Mouse (Mus musculus) lung, embryonic 16.5 days (tissue): ENCODE measurements at regions not wholly inside any gene's neighbourhood (a gene's known extent, or its start where the extent isn't known, plus 50 kb on each side); places are given as distances from the start of the nearest gene placed in this dataset.

ENCODE experiments used
- ATAC-seq: fragments of 200-750 bp; cut with Nextera tagmentation; 2 replicates; pipeline ENCODE4 v1.8.0; 2017; ENCODE audit warnings: low read depth, mild to moderate bottlenecking, moderate library complexity
- H3K27ac ChIP-seq: fragments of 300-500 bp; sonication (generic); 2 replicates; pipeline ENCODE4 v1.5.1; 2014; ENCODE audit warnings: mild to moderate bottlenecking, control low read depth, low read length
- H3K27me3 ChIP-seq: fragments of 300-500 bp; sonication (generic); 2 replicates; pipeline ENCODE4 v1.6.1; 2014; ENCODE audit warnings: low read depth, low read length, mixed read lengths; ENCODE audit not compliant: control insufficient read depth, insufficient read depth
- H3K36me3 ChIP-seq: fragments of 300-500 bp; sonication (generic); 2 replicates; pipeline ENCODE4 v1.6.1; 2014; ENCODE audit warnings: low read length; ENCODE audit not compliant: control insufficient read depth, insufficient read depth
- H3K4me1 ChIP-seq: fragments of 300-500 bp; sonication (generic); replicated peaks from 2 replicates; pipeline ENCODE4 v1.6.1; 2014; ENCODE audit warnings: low read length, mixed read lengths; ENCODE audit not compliant: control insufficient read depth, insufficient read depth
- H3K4me2 ChIP-seq: fragments of 300-500 bp; sonication (generic); 2 replicates; pipeline ENCODE4 v1.6.1; 2014; ENCODE audit warnings: low read depth, low read length, control low read depth
- H3K4me3 ChIP-seq: fragments of 300-500 bp; sonication (generic); 2 replicates; pipeline ENCODE4 v1.5.1; 2014; ENCODE audit warnings: mild to moderate bottlenecking, low read length, control low read depth
- H3K9ac ChIP-seq: fragments of 300-500 bp; sonication (generic); 2 replicates; pipeline ENCODE4 v1.6.1; 2014; ENCODE audit warnings: low read length, control low read depth
- H3K9me3 ChIP-seq: fragments of 300-500 bp; sonication (generic); 2 replicates; pipeline ENCODE4 v1.6.1; 2016; ENCODE audit warnings: low read length; ENCODE audit not compliant: control insufficient read depth
- WGBS: fragments of 180-500 bp; shearing (Covaris S2); extraction: QIAGEN DNeasy Blood & Tissue Kit; methylation state at CpG from one replicate; pipeline ENCODE4 v1.1.7; 2014; 5-methylcytosine and 5-hydroxymethylcytosine counted together

DNA sequence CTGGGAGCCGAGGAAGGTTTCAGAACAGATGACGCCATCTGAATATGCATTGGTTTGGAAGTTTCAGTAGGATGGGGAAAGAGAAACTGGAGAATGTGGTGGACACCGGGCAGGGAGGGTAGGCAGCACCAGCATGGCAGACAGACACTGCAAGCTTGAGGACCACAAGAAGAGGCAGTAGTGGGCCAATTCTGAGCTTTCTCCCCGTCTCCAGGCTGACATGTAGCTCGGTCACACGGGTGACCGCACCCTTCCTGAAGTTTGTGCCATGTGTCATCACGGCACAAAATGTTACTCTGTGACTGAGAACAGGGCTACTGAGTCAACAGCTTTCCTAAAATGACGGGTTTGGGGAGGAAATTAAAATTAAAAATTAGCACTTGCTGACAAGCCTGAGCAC is 60.7 kb upstream of the Arntl start:
- Histone ChIP-seq H3K4me3 (no peak overlapping the region), H3K4me2 (no peak overlapping the region), H3K4me1 (peaks cover 8% of the 10 kb centered on the region), H3K9ac (no peak overlapping the region), H3K9me3 (no peaks in the 10 kb centered on the region), H3K27me3 (no peaks in the 10 kb centered on the region; the same call in 1 of the 2 replicates), H3K27ac (no peak overlapping the region), H3K36me3 (no peaks in the 10 kb centered on the region)
- 80% methylated on average over 9 of the region's 9 CpGs for WGBS
- ATAC-seq = no peak

DNA sequence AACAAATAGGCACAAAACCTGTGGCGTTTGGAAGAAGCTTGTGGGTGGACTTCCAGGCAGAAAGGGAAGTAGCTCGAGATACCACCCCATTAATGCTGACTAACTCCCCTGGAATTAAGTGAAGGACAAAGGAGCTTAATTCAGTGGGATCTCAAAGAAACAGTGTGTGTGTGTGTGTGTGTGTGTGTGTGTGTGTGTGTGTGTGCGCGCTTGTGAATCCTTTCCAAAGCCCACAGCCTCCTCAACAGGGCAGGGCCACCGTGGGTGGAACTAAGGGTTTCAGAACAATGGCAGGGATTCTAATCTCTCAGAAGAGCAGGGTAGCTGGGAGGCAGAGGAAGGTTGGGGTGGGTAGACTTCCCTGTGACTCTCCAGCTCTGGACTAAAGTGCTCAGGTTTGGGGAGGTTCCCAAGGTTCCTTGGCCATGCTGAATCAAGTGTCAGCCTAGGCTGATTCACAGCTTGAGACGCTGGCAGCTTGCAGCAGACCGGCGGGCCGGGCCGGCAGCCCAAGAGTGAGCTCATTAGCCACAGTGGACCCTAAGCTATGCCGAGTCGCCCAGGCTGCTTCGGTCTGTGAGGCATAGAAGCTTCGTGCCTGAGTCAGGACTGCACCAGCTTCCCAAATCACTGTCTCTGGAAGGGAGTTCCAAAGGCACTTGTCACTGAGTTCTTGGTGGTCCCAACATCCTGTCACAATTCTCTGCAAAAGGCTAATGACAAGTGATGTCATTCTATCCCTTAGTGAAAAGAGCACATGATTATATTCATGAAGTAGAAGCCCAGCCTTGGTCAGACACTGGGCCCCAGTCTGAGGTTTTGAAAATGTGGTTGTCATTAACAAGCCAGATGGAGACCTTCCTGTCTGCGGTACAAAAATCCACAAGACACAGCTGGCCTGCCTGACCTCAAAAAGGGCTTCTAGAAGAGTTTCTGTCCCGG is 59.6 kb upstream of the Arntl start:
- Histone ChIP-seq H3K27me3 (no peaks in the 10 kb centered on the region), H3K4me3 (no peak overlapping the region), H3K36me3 (no peaks in the 10 kb centered on the region), H3K9me3 (no peaks in the 10 kb centered on the region), H3K27ac (no peak overlapping the region), H3K9ac (no peak overlapping the region), H3K4me1 (peaks cover 12% of the 10 kb centered on the region), H3K4me2 (no peak overlapping the region)
- 45% methylated on average over 16 of the region's 16 CpGs for WGBS
- no peak for ATAC-seq

DNA sequence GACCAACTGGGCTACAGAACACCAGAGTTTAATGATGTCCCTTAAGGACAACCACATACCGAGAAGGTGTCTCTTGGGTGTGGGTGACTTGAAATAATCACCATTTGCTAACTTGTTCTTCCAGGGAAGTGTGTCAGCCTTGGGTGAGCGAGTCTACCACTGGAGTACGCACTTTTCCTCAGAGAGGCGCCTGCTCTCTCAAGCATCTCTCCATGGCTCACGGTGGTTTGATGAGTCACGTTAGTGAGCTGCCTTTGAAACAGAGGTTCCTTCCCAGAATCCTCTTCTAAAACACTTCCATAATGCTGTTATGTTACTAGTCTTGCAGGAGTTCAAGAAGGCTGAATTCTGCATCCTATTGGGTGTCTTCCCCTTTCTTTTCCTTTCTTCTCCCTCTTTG is 58.6 kb upstream of the Arntl start:
- no peaks in the 10 kb centered on the region for H3K9me3 ChIP-seq
- peaks cover 12% of the 10 kb centered on the region for H3K4me1 ChIP-seq
- ATAC-seq = no peak
- H3K27ac ChIP-seq = no peak overlapping the region
- no peak overlapping the region for H3K9ac ChIP-seq
- no peak overlapping the region for H3K4me2 ChIP-seq
- H3K27me3 ChIP-seq = no peaks in the 10 kb centered on the region
- H3K36me3 ChIP-seq = no peaks in the 10 kb centered on the region
- no peak overlapping the region for H3K4me3 ChIP-seq
- 86% methylated on average over 6 of the region's 6 CpGs for WGBS

DNA sequence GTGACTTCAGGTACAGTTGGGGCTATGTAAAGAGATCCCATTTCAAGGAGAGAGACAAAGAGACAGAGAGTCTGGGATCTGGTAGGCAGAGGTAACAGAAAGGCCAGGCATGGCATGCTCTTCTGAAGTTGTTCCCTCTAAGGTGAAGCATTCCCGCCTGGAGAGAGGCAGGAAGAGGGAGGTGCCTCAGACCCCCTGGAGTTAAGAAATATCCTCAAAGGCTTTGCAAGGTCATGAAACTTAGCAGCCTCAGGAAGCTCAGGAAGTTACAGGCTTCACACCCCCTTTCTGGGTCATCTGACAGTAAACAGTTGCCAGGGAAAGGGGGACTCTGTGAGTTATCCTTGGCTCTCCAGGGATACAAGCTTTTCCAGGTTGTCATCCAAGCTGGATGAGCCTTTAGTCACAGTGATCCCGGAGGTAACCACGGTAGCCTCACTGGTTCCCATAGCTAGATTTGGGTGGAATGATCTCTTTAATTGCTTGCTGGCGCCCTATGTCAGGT is 57.2 kb upstream of the Arntl start:
- no peaks in the 10 kb centered on the region for H3K27me3 ChIP-seq
- H3K36me3 ChIP-seq = no peaks in the 10 kb centered on the region
- 60% methylated on average over 4 of the region's 4 CpGs for WGBS
- ATAC-seq = 0 out of 2 replicates have a peak, but pooled peaks have one; percentile 6
- peaks cover 12% of the 10 kb centered on the region for H3K4me1 ChIP-seq
- peak overlapping the region; percentile 71 for H3K27ac ChIP-seq
- no peaks in the 10 kb centered on the region for H3K9me3 ChIP-seq
- no peak overlapping the region for H3K4me3 ChIP-seq
- H3K9ac ChIP-seq = no peak overlapping the region
- no peak overlapping the region for H3K4me2 ChIP-seq

DNA sequence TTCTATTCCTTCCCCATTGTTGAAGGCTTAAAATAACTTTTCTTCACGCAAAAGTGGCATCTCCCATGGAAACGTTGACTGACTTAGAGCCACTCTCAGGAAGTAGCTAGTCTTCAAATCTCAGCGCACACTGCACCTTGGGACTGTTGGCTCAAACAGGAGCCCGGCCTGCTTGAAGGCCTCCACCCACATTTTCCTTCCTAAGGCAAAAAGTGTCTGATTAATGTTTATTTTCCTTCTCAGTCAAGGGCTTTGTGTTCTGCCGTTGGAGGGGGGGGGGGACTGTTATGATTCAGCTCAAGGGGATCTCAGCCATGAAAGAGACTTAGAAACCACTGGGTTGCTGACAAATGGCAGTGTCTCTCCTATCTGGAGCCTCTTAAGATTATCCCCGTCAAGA is 56.5 kb upstream of the Arntl start:
- H3K9ac ChIP-seq = no peak overlapping the region
- 21% methylated on average over 6 of the region's 6 CpGs for WGBS
- H3K27ac ChIP-seq = peak overlapping the region; percentile 87
- ATAC-seq = peak; percentile 80
- no peak overlapping the region for H3K4me2 ChIP-seq
- H3K36me3 ChIP-seq = no peaks in the 10 kb centered on the region
- no peak overlapping the region for H3K4me3 ChIP-seq
- H3K9me3 ChIP-seq = no peaks in the 10 kb centered on the region
- H3K4me1 ChIP-seq = peaks cover 12% of the 10 kb centered on the region
- H3K27me3 ChIP-seq = no peaks in the 10 kb centered on the region

DNA sequence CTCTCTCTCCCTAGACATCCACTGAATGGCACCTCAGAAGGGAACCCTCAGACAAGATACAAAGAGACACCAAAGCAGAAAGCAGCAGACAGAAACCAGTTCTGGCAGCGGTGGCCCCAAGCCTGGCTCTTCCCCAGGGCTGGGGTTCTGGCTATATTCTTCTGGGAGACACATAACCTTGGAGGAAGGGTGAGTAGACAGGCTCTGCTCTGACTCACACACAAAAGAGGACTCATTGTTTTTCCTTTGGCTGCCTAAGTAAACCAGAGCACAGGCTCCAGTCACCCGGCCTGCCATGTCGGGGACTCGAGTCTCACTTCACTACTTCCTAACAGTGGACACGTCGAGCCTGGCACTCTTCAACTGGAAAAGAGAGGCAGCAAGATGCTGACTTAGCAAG is 55.8 kb upstream of the Arntl start:
- Histone ChIP-seq H3K4me1 (peaks cover 12% of the 10 kb centered on the region), H3K27me3 (no peaks in the 10 kb centered on the region), H3K4me2 (no peak overlapping the region), H3K9me3 (no peaks in the 10 kb centered on the region), H3K36me3 (no peaks in the 10 kb centered on the region), H3K27ac (peak overlapping the region; percentile 87), H3K4me3 (no peak overlapping the region), H3K9ac (no peak overlapping the region)
- 25% methylated on average over 6 of the region's 6 CpGs for WGBS
- peak; percentile 46; the same call in 1 of the 2 replicates for ATAC-seq

DNA sequence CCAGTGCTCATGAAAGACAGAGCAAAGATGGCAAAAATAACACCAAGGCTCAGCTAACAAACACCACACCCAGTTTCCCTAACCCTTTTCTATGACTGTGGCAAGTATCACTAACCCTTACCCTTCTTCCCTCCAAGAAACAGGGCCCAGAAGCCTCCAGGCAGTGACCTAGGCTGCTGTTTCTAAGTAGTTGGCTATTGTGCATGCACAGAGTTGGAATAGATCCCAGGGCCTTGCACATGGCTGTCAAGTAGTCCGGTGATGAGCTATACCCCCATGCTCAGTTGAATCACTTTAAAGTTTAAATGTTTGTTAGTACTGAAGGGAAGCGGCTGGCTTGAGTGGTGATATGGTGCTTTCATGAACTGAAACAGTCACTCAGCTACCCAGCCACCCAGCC is 53.9 kb upstream of the Arntl start:
- no peak for ATAC-seq
- WGBS = 64% methylated on average over 2 of the region's 2 CpGs
- no peaks in the 10 kb centered on the region for H3K27me3 ChIP-seq

DNA sequence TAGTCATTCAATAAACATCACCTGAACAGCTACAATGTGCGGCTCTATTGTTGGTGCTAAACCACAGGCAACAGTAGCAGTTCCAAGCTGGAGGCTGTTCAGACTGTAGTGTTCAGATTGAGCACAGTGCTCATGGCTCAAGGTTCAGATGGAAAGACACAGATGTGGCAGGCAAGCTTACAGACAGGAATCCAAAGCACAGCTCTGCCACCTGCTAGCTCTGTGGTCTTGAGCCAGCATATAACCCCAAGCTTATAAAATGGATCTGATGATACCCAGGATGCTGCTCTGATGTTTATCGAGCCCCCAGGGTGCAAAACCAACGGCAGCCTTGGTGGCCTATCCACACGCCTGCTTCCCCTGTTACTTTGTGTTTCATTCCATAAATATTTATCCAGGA is 53.2 kb upstream of the Arntl start:
- no peaks in the 10 kb centered on the region for H3K27me3 ChIP-seq
- H3K4me1 ChIP-seq = peaks cover 12% of the 10 kb centered on the region
- ATAC-seq = no peak
- no peaks in the 10 kb centered on the region for H3K36me3 ChIP-seq
- H3K9me3 ChIP-seq = no peaks in the 10 kb centered on the region
- H3K4me2 ChIP-seq = no peak overlapping the region
- no peak overlapping the region for H3K4me3 ChIP-seq
- no peak overlapping the region for H3K27ac ChIP-seq
- no peak overlapping the region for H3K9ac ChIP-seq
- WGBS = 57% methylated on average over 4 of the region's 4 CpGs

More for the DNA sequence above, 53.9 kb upstream of the Arntl start:
- Histone ChIP-seq H3K4me2 (no peak overlapping the region), H3K9ac (no peak overlapping the region), H3K4me1 (peaks cover 12% of the 10 kb centered on the region), H3K36me3 (no peaks in the 10 kb centered on the region), H3K9me3 (no peaks in the 10 kb centered on the region), H3K4me3 (no peak overlapping the region), H3K27ac (no peak overlapping the region)

DNA sequence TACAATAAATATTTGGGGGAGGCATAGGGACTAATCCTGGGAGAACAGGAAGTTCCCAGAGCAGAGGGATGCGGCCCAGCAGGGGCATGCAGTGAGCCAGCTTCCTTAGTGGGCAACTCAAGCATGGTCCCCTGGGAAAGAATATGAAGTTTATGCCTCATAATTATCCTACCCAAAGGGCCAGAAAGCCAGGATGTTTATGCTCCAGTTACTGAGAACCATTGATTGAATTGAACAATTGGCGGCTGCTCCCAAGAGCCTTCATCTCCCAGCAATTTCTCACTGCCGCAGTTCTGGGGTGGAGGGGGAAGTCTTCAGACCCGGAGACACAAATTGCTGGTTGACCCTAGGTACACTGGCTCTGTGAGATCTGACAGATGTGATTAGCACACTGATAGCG is 50.9 kb upstream of the Arntl start:
- no peaks in the 10 kb centered on the region for H3K9me3 ChIP-seq
- no peak overlapping the region for H3K4me3 ChIP-seq
- H3K9ac ChIP-seq = no peak overlapping the region
- no peak overlapping the region for H3K4me2 ChIP-seq
- no peak overlapping the region for H3K27ac ChIP-seq
- H3K27me3 ChIP-seq = no peaks in the 10 kb centered on the region
- ATAC-seq = no peak
- H3K4me1 ChIP-seq = peaks cover 5% of the 10 kb centered on the region
- no peaks in the 10 kb centered on the region for H3K36me3 ChIP-seq
- WGBS = 69% methylated on average over 5 of the region's 5 CpGs
